Mouse (Mus musculus) hindbrain, embryonic 10.5 days (tissue): ENCODE measurements around the gene St6galnac5. TPM values are rescaled to one million over a fixed set of nuclear protein-coding genes. Genes with fewer than 3 reads are reported as not detected.

ENCODE experiments used
- DNase-seq: peaks from one replicate; pipeline ENCODE4 v3.0.0-alpha.2; 2017; ENCODE audit warnings: low spot score
- H3K27ac ChIP-seq: fragments of 300-500 bp; sonication (generic); 2 replicates; pipeline ENCODE4 v1.5.1; 2016; ENCODE audit warnings: mild to moderate bottlenecking, moderate library complexity
- H3K27me3 ChIP-seq: fragments of 300-500 bp; sonication (generic); 2 replicates; pipeline ENCODE4 v1.6.1; 2016; ENCODE audit warnings: mild to moderate bottlenecking; ENCODE audit not compliant: poor library complexity, insufficient read depth, severe bottlenecking
- H3K36me3 ChIP-seq: fragments of 300-500 bp; sonication (generic); 2 replicates; pipeline ENCODE4 v1.6.1; 2016; ENCODE audit warnings: mild to moderate bottlenecking, moderate library complexity
- H3K4me1 ChIP-seq: fragments of 300-500 bp; sonication (generic); replicated peaks from 2 replicates; pipeline ENCODE4 v1.6.1; 2016; ENCODE audit warnings: mild to moderate bottlenecking
- H3K4me3 ChIP-seq: fragments of 300-500 bp; sonication (generic); 2 replicates; pipeline ENCODE4 v1.5.1; 2016; ENCODE audit warnings: mild to moderate bottlenecking, moderate library complexity
- H3K9me3 ChIP-seq: fragments of 300-500 bp; sonication (generic); 2 replicates; pipeline ENCODE4 v1.6.1; 2016; ENCODE audit warnings: mild to moderate bottlenecking, moderate library complexity
- WGBS: fragments of 180-500 bp; shearing (Covaris S2); methylation state at CpG from one replicate; pipeline ENCODE4 v1.1.7; 2016; 5-methylcytosine and 5-hydroxymethylcytosine counted together
- polyA plus RNA-seq: library from polyadenylated mRNA; unstranded; fragments of >200 nt; fragmentation: Nextera tagmentation; extraction: Ambion mirVana; gene quantifications from 2 replicates; pipeline ENCODE4 v1.2.1, GENCODE M21; 2016

The St6galnac5 gene
- polyA plus RNA-seq, 1 experiment from 2014 or later, result 3.9 TPM

- 77% methylated on average over 15 of the region's 15 CpGs for WGBS
- Histone ChIP-seq H3K9me3 (no peaks in the 10 kb centered on the region), H3K4me1 (peaks cover 8% of the 10 kb centered on the region), H3K27ac (no peak overlapping the region), H3K36me3 (no peaks in the 10 kb centered on the region), H3K27me3 (no peaks in the 10 kb centered on the region), H3K4me3 (no peak overlapping the region)
- DNase-seq, result no peak
Measured at GRCm38 (mm10) chr3:152923530-152923929, 58.5 kb downstream of the St6galnac5 start.

GRCm38 (mm10) chr3:152920365-152920764, 61.7 kb downstream of the St6galnac5 start:
- no peaks in the 10 kb centered on the region for H3K9me3 ChIP-seq
- H3K4me1 ChIP-seq, result no peaks in the 10 kb centered on the region
- no peak overlapping the region for H3K4me3 ChIP-seq
- H3K27me3 ChIP-seq, result no peaks in the 10 kb centered on the region
- DNase-seq, result no peak
- H3K36me3 ChIP-seq, result no peaks in the 10 kb centered on the region
- 90% methylated on average over 3 of the region's 3 CpGs for WGBS
- no peak overlapping the region for H3K27ac ChIP-seq

- 77% methylated on average over 10 of the region's 10 CpGs for WGBS
- Histone ChIP-seq H3K4me3 (no peak overlapping the region), H3K27me3 (no peaks in the 10 kb centered on the region), H3K4me1 (no peaks in the 10 kb centered on the region), H3K27ac (no peak overlapping the region), H3K9me3 (no peaks in the 10 kb centered on the region), H3K36me3 (no peaks in the 10 kb centered on the region)
- no peak for DNase-seq
Measured at GRCm38 (mm10) chr3:152919101-152919500, 62.9 kb downstream of the St6galnac5 start.

- no peaks in the 10 kb centered on the region for H3K36me3 ChIP-seq
- no peak overlapping the region for H3K4me3 ChIP-seq
- no peaks in the 10 kb centered on the region for H3K9me3 ChIP-seq
- H3K27ac ChIP-seq, result no peak overlapping the region
- no peak for DNase-seq
- WGBS, result 85% methylated on average over 8 of the region's 8 CpGs
- no peaks in the 10 kb centered on the region for H3K27me3 ChIP-seq
- no peaks in the 10 kb centered on the region for H3K4me1 ChIP-seq
Measured at GRCm38 (mm10) chr3:152917579-152917978, 64.5 kb downstream of the St6galnac5 start.

GRCm38 (mm10) chr3:152914376-152914775, 67.7 kb downstream of the St6galnac5 start:
- no peak for DNase-seq
- no peak overlapping the region for H3K27ac ChIP-seq
- WGBS, result 91% methylated on average over 6 of the region's 6 CpGs
- no peaks in the 10 kb centered on the region for H3K36me3 ChIP-seq
- H3K9me3 ChIP-seq, result no peaks in the 10 kb centered on the region
- H3K4me1 ChIP-seq, result 0 out of 2 replicates have a peak, but pooled peaks cover 7% of the 10 kb centered on the region
- no peak overlapping the region for H3K4me3 ChIP-seq
- H3K27me3 ChIP-seq, result no peaks in the 10 kb centered on the region

- Histone ChIP-seq H3K36me3 (no peaks in the 10 kb centered on the region), H3K4me1 (0 out of 2 replicates have a peak, but pooled peaks cover 7% of the 10 kb centered on the region), H3K27me3 (no peaks in the 10 kb centered on the region), H3K27ac (no peak overlapping the region), H3K4me3 (no peak overlapping the region), H3K9me3 (no peaks in the 10 kb centered on the region)
- DNase-seq, result no peak
- 95% methylated on average over 3 of the region's 3 CpGs for WGBS
Measured at GRCm38 (mm10) chr3:152913625-152914024, 68.4 kb downstream of the St6galnac5 start.

GRCm38 (mm10) chr3:152913150-152913549, 68.9 kb downstream of the St6galnac5 start:
- no peaks in the 10 kb centered on the region for H3K36me3 ChIP-seq
- no peak for DNase-seq
- H3K9me3 ChIP-seq, result no peaks in the 10 kb centered on the region
- H3K4me1 ChIP-seq, result 0 out of 2 replicates have a peak, but pooled peaks cover 7% of the 10 kb centered on the region
- no peak overlapping the region for H3K4me3 ChIP-seq
- WGBS, result 95% methylated on average over 10 of the region's 10 CpGs
- H3K27me3 ChIP-seq, result no peaks in the 10 kb centered on the region
- H3K27ac ChIP-seq, result no peak overlapping the region

- 81% methylated on average over 23 of the region's 23 CpGs for WGBS
- Histone ChIP-seq H3K9me3 (no peaks in the 10 kb centered on the region), H3K4me3 (no peak overlapping the region), H3K27me3 (no peaks in the 10 kb centered on the region), H3K36me3 (no peaks in the 10 kb centered on the region), H3K4me1 (0 out of 2 replicates have a peak, but pooled peaks cover 7% of the 10 kb centered on the region), H3K27ac (no peak overlapping the region)
- no peak for DNase-seq
Measured at GRCm38 (mm10) chr3:152912216-152913101, 69.6 kb downstream of the St6galnac5 start.

GRCm38 (mm10) chr3:152911578-152911977, 70.5 kb downstream of the St6galnac5 start:
- WGBS, result 88% methylated on average over 4 of the region's 4 CpGs
- H3K9me3 ChIP-seq, result no peaks in the 10 kb centered on the region
- H3K36me3 ChIP-seq, result no peaks in the 10 kb centered on the region
- H3K4me3 ChIP-seq, result no peak overlapping the region
- 0 out of 2 replicates have a peak, but pooled peaks cover 7% of the 10 kb centered on the region for H3K4me1 ChIP-seq
- H3K27ac ChIP-seq, result no peak overlapping the region
- H3K27me3 ChIP-seq, result no peaks in the 10 kb centered on the region
- DNase-seq, result no peak

GRCm38 (mm10) chr3:152907683-152908082, 74.4 kb downstream of the St6galnac5 start:
- Histone ChIP-seq H3K4me1 (0 out of 2 replicates have a peak, but pooled peaks cover 7% of the 10 kb centered on the region), H3K4me3 (no peak overlapping the region), H3K36me3 (no peaks in the 10 kb centered on the region), H3K27ac (no peak overlapping the region), H3K9me3 (no peaks in the 10 kb centered on the region), H3K27me3 (no peaks in the 10 kb centered on the region)
- WGBS, result 82% methylated on average over 5 of the region's 5 CpGs
- no peak for DNase-seq

- no peaks in the 10 kb centered on the region for H3K9me3 ChIP-seq
- H3K4me3 ChIP-seq, result no peak overlapping the region
- WGBS, result 87% methylated on average over 5 of the region's 5 CpGs
- H3K27ac ChIP-seq, result no peak overlapping the region
- H3K27me3 ChIP-seq, result no peaks in the 10 kb centered on the region
- 0 out of 2 replicates have a peak, but pooled peaks cover 6% of the 10 kb centered on the region for H3K4me1 ChIP-seq
- H3K36me3 ChIP-seq, result no peaks in the 10 kb centered on the region
- DNase-seq, result no peak
Measured at GRCm38 (mm10) chr3:152907087-152907486, 75.0 kb downstream of the St6galnac5 start.

GRCm38 (mm10) chr3:152905800-152906199, 76.2 kb downstream of the St6galnac5 start:
- DNase-seq, result no peak
- no peaks in the 10 kb centered on the region for H3K27me3 ChIP-seq
- H3K9me3 ChIP-seq, result no peaks in the 10 kb centered on the region
- 74% methylated on average over 10 of the region's 10 CpGs for WGBS
- no peaks in the 10 kb centered on the region for H3K36me3 ChIP-seq
- H3K27ac ChIP-seq, result no peak overlapping the region
- 0 out of 2 replicates have a peak, but pooled peaks cover 4% of the 10 kb centered on the region for H3K4me1 ChIP-seq
- H3K4me3 ChIP-seq, result no peak overlapping the region

- H3K9me3 ChIP-seq, result no peaks in the 10 kb centered on the region
- 91% methylated on average over 10 of the region's 10 CpGs for WGBS
- no peak overlapping the region for H3K4me3 ChIP-seq
- no peaks in the 10 kb centered on the region for H3K36me3 ChIP-seq
- no peak overlapping the region for H3K27ac ChIP-seq
- no peak for DNase-seq
- H3K4me1 ChIP-seq, result no peaks in the 10 kb centered on the region
- H3K27me3 ChIP-seq, result no peaks in the 10 kb centered on the region
Measured at GRCm38 (mm10) chr3:152905026-152905425, 77.0 kb downstream of the St6galnac5 start.
